Mouse (Mus musculus): ENCODE data around the gene Timmdc1. TPM values are rescaled to one million over a fixed set of nuclear protein-coding genes. Genes with fewer than 3 reads are reported as not detected.

Gene Timmdc1
- total and polyA plus RNA-seq, 2 experiments from 2014 or later, result 24.1 to 26.3 TPM

GRCm38 (mm10) chr16:38455511-38456418 is 66.7 kb downstream of the Timmdc1 start, which contains the start of gene Cd80:
TSS of gene Cd80 (plus strand) at chr16:38455561.
- Histone ChIP-seq H3K27ac (no peak within 1 kb of the TSS), H3K4me2 (ENCODE audit: low read depth, low read length) (no peak within 1 kb of the TSS), H3K36me3 (ENCODE audit: insufficient read depth, low read length) (no peaks in the 10 kb centered on the region), H3K4me3 (ENCODE audit: low read length) (no peak within 1 kb of the TSS), H3K9me3 (ENCODE audit: low read length) (no peaks in the 10 kb centered on the region), H3K27me3 (ENCODE audit: insufficient read depth, low read length) (no peaks in the 10 kb centered on the region), H3K4me1 (ENCODE audit: insufficient read depth, low read length) (peaks cover 8% of the 10 kb centered on the region), H3K9ac (replicated peaks; ENCODE audit: low read length) (no peak within 1 kb of the TSS)
- no peak for DNase-seq (ENCODE audit: low spot score)
- 66% methylated on average over 17 of the region's 17 CpGs for whole genome bisulfite sequencing
- ATAC-seq, result no peak
- TF ChIP-seq CTCF (IDR thresholded peaks at IDR 0.05; ENCODE audit: low read depth), result no peak

GRCm38 (mm10) chr16:38454533-38455254 is 67.8 kb downstream of the Timmdc1 start:
- no peak overlapping the region for H3K27ac ChIP-seq
- no peaks in the 10 kb centered on the region for H3K36me3 ChIP-seq (ENCODE audit: insufficient read depth, low read length)
- TF ChIP-seq CTCF (IDR thresholded peaks at IDR 0.05; ENCODE audit: low read depth), result no peak
- 82% methylated on average over 11 of the region's 11 CpGs for WGBS
- H3K9ac ChIP-seq (replicated peaks; ENCODE audit: low read length), result no peak overlapping the region
- no peak overlapping the region for H3K4me2 ChIP-seq (ENCODE audit: low read depth, low read length)
- H3K9me3 ChIP-seq (ENCODE audit: low read length), result no peaks in the 10 kb centered on the region
- no peak overlapping the region for H3K4me3 ChIP-seq (ENCODE audit: low read length)
- H3K27me3 ChIP-seq (ENCODE audit: insufficient read depth, low read length), result no peaks in the 10 kb centered on the region
- ATAC-seq, result no peak
- DNase-seq (ENCODE audit: low spot score), result no peak
- H3K4me1 ChIP-seq (ENCODE audit: insufficient read depth, low read length), result peaks cover 8% of the 10 kb centered on the region

GRCm38 (mm10) chr16:38453952-38454351 is 68.5 kb downstream of the Timmdc1 start:
- Histone ChIP-seq H3K9me3 (ENCODE audit: low read length) (no peaks in the 10 kb centered on the region), H3K4me1 (ENCODE audit: insufficient read depth, low read length) (peaks cover 8% of the 10 kb centered on the region), H3K9ac (replicated peaks; ENCODE audit: low read length) (no peak overlapping the region), H3K27me3 (ENCODE audit: insufficient read depth, low read length) (no peaks in the 10 kb centered on the region), H3K4me2 (ENCODE audit: low read depth, low read length) (no peak overlapping the region), H3K4me3 (ENCODE audit: low read length) (no peak overlapping the region), H3K27ac (no peak overlapping the region), H3K36me3 (ENCODE audit: insufficient read depth, low read length) (no peaks in the 10 kb centered on the region)
- WGBS, result 92% methylated on average over 4 of the region's 4 CpGs
- ATAC-seq, result no peak
- DNase-seq (ENCODE audit: low spot score), result no peak
- no peak for TF ChIP-seq CTCF (IDR thresholded peaks at IDR 0.05; ENCODE audit: low read depth)

GRCm38 (mm10) chr16:38453203-38453553 is 69.3 kb downstream of the Timmdc1 start:
- peak overlapping the region; percentile 91 for H3K9ac ChIP-seq (replicated peaks; ENCODE audit: low read length)
- H3K27me3 ChIP-seq (ENCODE audit: insufficient read depth, low read length), result no peaks in the 10 kb centered on the region
- H3K4me2 ChIP-seq (ENCODE audit: low read depth, low read length), result peak overlapping the region; percentile 83
- peak overlapping the region; percentile 97 for H3K27ac ChIP-seq
- H3K36me3 ChIP-seq (ENCODE audit: insufficient read depth, low read length), result peaks cover 5% of the 10 kb centered on the region; the same call in 1 of the 2 replicates
- H3K4me1 ChIP-seq (ENCODE audit: insufficient read depth, low read length), result peaks cover 8% of the 10 kb centered on the region
- ATAC-seq (no peak), DNase-seq (ENCODE audit: low spot score) (no peak)
- TF ChIP-seq CTCF (IDR thresholded peaks at IDR 0.05; ENCODE audit: low read depth), result no peak
- 23% methylated on average over 3 of the region's 3 CpGs for WGBS
- H3K9me3 ChIP-seq (ENCODE audit: low read length), result no peaks in the 10 kb centered on the region
- peak overlapping the region; percentile 72 for H3K4me3 ChIP-seq (ENCODE audit: low read length)

GRCm38 (mm10) chr16:38452442-38453202 is 69.8 kb downstream of the Timmdc1 start, which contains the start of gene Adprh:
TSS of gene Adprh (minus strand) at chr16:38452703.
- Histone ChIP-seq H3K4me3 (ENCODE audit: low read length) (peak within 1 kb of the TSS; percentile 72), H3K9me3 (ENCODE audit: low read length) (no peaks in the 10 kb centered on the region), H3K9ac (replicated peaks; ENCODE audit: low read length) (peak within 1 kb of the TSS; percentile 91), H3K27me3 (ENCODE audit: insufficient read depth, low read length) (no peaks in the 10 kb centered on the region), H3K4me2 (ENCODE audit: low read depth, low read length) (peak within 1 kb of the TSS; percentile 83), H3K27ac (peak within 1 kb of the TSS; percentile 97), H3K4me1 (ENCODE audit: insufficient read depth, low read length) (peaks cover 8% of the 10 kb centered on the region), H3K36me3 (ENCODE audit: insufficient read depth, low read length) (peaks cover 5% of the 10 kb centered on the region)
- ATAC-seq (peak; percentile 97), DNase-seq (ENCODE audit: low spot score) (peak; percentile 93)
- no peak for TF ChIP-seq CTCF (IDR thresholded peaks at IDR 0.05; ENCODE audit: low read depth)
- WGBS, result under 1% methylated on average over 50 of the region's 61 CpGs

All from hindbrain, postnatal 0 days (tissue).